Mouse (Mus musculus) spleen, postnatal 4 days (tissue): ENCODE results near the gene Dusp5.
"Not testable (repeated sequence)": the region's sequence is repeated elsewhere in the genome, so short reads cannot be mapped to it uniquely, and the experiment has no call there.

ENCODE experiments used
- DNase-seq, 2 experiments: peaks; one replicate each; pipeline ENCODE4 v3.0.0; 2022; ENCODE audit warnings: low spot score in 2 of 2

The Dusp5 gene

GRCm38 (mm10) chr19:53528752-53529454 is at the start of gene Dusp5:
Gene Dusp5 (plus strand): TSS chr19:53529109.
- DNase-seq = peak; percentile 98 to 99

GRCm38 (mm10) chr19:53479590-53479989 is 49.3 kb upstream of the Dusp5 start:
- DNase-seq = no peak

- no peak for DNase-seq
Measured at GRCm38 (mm10) chr19:53482093-53482492, 46.8 kb upstream of the Dusp5 start.

DNA sequence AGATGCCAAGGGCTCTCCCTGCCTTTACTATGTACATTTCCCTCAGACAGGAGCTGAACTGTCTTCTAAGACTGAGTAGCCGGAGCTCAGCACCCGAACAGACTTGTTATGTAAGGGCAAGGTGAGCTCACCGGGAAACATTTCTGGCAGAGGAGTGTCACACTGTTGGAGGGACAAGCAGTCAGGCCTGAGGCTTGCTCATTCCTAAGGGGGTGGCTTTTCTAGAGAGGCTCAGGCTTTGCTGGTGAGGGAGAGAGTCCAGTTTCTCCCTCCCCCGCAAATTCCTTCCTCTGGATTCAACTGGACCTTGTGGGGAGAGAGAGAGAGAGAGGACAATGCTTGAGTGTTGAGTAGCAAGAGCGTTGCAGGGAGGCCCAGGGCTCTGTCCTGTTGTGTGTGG is 46.4 kb upstream of the Dusp5 start:
- no peak for DNase-seq

DNA sequence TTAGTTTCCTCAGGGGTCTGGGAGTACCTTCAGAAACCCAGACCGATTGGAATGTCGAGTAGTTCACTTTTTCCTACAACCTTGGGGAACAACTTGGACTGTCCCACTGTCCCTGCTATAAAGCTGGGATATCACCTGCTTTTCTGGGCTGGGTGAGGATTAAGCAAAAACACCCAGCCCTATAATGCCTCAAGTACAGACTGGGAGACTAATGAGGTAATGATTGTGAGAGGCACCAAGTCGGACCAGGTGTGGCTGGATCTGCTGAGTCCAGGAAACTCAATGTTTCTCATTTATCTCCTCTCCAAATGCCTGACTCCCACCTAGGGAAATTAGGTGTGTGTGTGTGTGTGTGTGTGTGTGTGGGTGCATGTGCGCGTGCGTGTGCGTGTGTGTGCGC is 44.9 kb upstream of the Dusp5 start:
- DNase-seq = no peak

DNA sequence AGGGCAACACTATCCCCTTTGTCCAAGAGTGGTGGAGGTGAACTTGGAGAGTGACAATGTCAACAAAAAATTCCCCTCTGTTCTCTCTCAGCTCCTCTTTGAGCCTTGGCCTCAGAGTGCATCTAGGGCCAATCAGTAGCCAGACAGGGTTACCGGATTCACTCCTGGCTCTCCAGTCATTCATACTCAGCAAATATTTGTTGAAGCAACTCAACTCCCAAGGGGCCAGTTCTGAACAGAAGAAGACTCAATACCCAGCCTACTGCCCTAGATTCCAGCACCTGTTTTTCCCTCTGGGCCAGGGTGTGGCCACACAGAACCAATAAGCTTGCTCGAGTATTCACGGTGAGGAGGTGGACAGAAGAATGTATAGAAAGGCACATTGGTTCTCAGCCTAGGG is 44.0 kb upstream of the Dusp5 start:
- DNase-seq = no peak

DNA sequence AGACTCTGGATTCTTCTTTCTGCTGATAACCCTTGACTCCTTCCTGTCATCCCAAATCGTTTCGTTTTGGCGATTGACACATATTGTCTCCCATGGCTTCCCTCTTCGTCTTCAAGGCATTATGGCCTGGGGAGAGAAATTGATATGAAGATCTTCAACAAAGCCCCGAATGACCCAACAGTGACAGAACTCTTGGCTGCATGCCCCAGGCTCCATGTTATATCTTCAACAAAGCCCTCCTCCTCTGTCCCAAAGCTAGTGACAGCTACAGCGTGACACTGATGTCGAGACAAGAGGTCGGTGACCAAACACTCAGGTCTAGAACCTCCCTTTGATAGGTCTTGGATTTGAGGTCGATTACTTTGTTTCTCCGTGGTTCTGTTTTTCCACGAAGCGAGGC is 39.7 kb upstream of the Dusp5 start:
- DNase-seq = no peak

- DNase-seq = no peak
Measured at GRCm38 (mm10) chr19:53489910-53490309, 39.0 kb upstream of the Dusp5 start.

DNA sequence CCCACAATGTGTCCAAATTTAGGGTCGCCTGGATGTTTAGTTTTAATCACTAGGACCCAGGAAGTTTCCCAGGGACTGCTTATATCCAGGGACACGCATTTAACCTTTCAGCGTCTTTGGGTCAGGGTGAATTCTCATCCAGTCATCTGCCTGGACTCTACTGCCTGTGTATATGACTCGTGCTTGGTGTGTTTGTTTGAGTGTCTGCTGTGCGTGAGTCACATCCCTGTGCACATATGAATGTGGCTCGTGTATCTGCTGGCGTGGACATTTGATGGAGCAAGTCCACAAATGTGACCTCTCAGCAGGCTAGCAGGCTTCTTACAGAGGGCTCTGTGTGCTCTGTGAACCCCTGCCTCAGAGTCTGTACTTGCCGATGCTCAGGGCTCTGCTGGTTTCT is 38.0 kb upstream of the Dusp5 start:
- no peak for DNase-seq

- no peak for DNase-seq
Measured at GRCm38 (mm10) chr19:53492528-53492927, 36.4 kb upstream of the Dusp5 start.

GRCm38 (mm10) chr19:53493866-53494265 is 35.0 kb upstream of the Dusp5 start:
- no peak for DNase-seq

- DNase-seq = no peak
Measured at GRCm38 (mm10) chr19:53497910-53498309, 31.0 kb upstream of the Dusp5 start.

- DNase-seq = no peak
Measured at GRCm38 (mm10) chr19:53499049-53499448, 29.9 kb upstream of the Dusp5 start.

DNA sequence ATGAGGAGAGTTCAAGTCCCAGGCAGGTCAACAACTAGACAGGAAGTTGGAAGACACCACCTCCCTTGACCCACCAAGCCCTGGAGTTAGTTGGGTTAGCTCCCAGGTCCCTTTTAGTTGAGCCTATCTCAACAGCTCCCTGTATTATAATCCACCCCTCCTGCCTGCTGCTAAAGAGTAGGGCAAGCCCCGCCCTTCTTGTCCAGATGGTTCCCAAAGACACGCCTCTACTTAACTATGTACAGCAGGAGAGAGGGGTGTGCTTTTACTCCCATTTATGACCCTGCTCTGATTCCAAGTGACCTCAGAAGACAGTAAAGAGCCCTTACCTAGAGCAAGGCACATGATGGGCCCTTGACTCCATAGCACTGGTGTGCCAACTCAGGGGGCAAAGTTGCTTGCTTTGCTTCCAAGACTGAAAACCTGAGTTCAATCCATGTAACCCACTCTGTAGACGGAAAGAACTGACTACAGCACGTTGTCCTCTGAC is 29.4 kb upstream of the Dusp5 start:
- no peak for DNase-seq

DNA sequence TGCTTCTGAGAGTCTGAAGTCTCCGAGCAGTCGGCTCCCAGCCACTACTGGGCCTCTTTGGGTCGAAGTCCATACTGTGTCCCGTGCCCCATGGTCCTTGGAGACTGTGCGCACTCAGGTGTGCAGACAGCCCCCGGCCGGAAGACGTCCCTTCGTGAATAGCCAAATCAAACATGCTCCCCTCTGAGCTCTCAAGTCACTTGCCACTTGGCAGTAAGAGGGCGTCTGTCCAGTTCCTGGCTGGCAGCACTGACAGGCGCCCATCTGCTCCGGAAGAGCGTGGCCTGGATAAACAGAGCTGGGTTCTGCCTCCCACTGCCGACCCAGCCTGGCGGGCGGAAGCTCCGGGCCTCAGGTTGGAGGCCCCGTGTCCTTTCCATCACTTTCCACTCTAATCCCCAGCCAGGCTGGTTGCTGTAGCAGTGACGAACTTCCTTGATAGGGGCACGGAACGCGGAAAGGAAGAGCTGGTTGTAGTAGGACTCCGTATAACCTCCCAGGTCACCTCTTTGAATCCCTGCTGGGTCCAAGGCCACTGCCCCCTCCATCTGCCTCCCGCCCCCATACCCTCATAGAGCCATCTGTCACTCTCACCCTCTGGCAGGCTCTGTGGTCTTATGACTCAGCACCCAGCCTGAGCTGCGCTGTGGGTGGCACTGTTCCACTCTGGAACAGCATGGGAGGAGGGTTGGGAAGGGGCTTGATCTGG is 28.5 kb upstream of the Dusp5 start:
- DNase-seq = no peak

DNA sequence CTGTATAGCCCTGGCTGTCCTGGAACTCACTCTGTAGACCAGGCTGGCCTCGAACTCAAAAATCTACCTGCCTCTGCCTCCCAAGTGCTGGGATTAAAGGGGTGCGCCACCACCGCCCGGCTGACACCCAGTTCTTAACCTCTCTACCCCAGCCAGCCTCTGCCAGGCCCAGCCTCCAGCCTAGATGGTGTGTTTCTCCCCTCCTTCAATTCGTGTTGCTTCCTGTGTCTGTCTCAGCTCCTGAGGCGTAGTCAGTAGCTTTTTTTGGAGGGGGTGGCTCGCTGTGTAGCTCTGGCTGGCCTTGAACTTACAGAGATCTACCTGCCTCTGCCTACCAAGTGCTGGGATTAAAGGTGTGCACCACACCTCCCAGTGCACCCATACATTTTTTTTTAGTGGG is 27.7 kb upstream of the Dusp5 start:
- DNase-seq = not testable (repeated sequence)

DNA sequence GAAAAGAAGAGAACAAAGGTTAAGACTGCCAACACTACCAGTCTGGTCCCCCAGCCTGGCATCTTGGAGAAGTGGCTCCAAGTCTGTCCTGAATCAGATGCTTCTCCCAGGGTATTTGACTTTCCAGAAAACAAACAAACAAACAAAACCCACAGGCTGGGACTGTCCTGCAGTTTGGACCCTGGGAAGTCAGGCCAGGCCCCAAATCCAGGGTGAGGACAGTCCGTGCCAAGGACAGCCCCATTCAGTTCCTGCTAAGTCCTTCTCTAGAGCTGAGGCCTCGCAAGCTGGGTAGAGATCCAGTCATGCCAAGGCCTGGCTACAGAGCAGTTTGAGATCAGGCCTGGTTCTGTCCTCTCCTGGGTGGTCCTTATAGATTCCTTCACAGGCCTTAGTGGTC is 27.1 kb upstream of the Dusp5 start:
- no peak for DNase-seq

DNA sequence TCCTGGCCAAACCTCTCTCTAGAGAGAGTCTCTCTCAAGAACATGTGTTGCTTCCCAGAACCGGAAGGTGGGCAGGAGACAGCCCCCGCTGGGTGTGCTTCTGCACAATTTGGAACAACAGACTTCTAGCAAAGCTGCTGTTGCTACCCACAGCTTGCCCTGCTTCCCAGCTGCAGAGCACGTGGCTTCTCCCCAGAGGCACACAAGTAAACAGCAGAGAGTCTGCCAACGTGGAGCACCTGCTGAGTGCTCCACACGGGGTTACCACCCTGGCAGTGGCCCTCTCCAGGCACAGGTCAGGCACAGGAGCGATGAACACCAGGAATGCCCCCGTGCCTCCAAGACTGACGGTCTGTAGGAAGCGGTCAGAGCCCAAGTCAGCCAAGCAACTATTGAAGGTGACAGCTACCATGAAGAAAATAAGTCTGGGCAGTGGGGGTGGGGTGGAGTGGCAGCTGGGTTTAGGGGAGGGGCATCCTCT is 26.0 kb upstream of the Dusp5 start:
- DNase-seq = peak in 1 of 2 experiments; percentile 34

DNA sequence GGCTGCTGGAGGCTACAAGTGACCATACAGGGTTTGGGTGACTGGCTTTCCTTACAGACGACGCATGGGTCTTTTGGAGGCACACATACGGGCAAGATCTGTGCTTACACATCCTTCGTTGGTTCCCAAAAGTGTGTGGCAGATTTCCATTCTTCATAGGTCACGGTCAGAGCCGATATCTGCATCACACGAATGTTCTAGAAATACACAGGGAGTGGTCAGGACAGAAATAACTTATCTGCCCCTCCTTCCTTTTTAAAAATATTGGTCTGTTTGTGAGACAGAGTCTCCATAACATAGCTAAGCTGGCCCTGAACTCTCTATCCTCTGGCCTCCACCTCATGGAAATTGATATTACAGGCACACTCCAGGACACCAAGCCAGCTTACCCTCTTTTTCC is 24.7 kb upstream of the Dusp5 start:
- no peak for DNase-seq

DNA sequence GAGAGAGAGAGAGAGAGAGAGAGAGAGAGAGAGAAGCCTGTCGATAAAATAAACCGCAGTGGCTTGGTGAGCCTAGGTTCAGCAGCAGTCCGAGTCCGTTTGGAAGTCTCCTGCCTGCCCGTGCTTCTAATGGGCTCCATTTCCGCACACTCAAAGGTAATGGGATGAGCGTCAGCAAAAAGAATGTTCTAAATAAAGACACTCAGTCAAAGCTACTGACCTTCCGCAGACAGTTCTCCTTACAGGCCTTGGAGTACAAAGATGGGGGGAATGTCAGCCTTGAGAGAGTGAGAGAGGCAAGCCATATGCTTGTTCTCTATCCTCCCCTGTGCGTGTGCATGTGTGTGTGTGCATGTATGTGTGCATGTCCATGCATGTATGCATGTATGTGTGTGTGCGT is 23.2 kb upstream of the Dusp5 start:
- DNase-seq = no peak

GRCm38 (mm10) chr19:53507497-53507896 is 21.4 kb upstream of the Dusp5 start:
- no peak for DNase-seq

DNA sequence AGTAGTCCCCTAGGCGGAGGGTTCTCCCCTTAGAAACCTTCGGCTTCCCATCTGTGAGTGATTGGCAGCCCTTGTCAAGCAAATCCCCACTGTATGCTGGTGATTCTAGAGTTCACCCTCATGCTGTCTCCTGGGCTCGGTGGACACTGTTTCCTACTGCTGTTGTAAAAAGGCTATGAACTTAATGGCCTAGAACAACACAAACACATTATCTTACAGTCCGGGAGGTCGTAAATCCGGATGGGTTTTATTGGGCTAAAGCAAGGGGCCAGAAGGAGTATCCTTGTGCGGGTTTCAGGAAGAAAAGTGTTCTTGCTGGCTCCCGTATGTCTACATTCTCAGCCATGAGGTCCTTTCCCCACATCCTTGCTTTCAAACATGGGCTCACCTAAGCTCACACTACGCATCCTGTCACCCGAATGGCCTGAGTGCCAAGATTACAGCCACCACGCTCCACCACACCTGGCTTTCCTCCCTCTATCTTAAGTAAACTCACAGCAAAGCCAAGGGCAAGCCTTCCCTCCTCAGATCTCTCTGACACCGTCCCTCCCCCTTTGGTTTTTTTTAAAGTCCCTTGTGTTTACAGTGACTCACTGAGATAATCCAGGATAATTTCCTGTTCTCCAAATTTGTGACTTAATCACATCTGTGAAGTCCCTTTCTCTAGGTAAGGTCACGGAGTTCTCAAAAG is 17.5 kb upstream of the Dusp5 start:
- DNase-seq = no peak
